Mouse (Mus musculus) embryonic stem cell, embryonic (primary cell): ENCODE data around the gene Gphb5.
"Not testable (repeated sequence)": the region's sequence is repeated elsewhere in the genome, so short reads cannot be mapped to it uniquely, and the experiment has no call there.

Experiments
- CTCF ChIA-PET, 4 experiments: fragments of 300-600 bp in 2 of 4; fragments of 350-600 bp in 2 of 4; sonication (Branson Sonifier 250); formaldehyde crosslinking; loops; one replicate each; lab custom pipeline; 2022; ENCODE audit warnings: inconsistent platforms in 2 of 4; lab: Charles Lee
- POLR2A ChIA-PET, 4 experiments: fragments of 300-600 bp in 2 of 4; fragments of 350-600 bp in 2 of 4; sonication (Branson Sonifier 250); formaldehyde crosslinking; loops; one replicate each; lab custom pipeline; 2022; ENCODE audit warnings: antibody characterized with exemption in 4 of 4, inconsistent platforms in 1 of 4; lab: Charles Lee

Gene Gphb5

DNA sequence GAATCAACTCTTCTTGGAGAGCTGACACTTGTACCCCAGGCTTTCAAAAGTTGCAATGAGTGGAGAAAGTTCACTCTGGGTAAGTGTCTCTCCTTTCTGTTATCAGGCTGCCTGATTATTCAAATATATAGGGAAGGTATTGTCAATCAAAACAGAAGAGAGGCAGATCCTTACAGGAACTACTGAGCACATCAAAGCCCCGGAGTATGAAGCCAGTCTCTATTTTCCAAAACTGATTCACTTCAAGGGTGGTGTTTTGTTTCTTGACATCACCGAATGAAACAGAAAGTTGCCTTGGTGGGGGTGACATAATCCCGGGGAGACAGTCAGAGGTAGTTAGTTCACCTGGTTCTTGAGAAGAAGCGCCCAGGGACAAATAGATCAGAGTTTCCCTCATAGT, at the start of gene Gphb5:
Gene Gphb5, minus strand, starts transcription at position 101 of the 400 bp plus-strand sequence.
- CTCF ChIA-PET: no interaction called here
- POLR2A ChIA-PET: no interaction called here

DNA sequence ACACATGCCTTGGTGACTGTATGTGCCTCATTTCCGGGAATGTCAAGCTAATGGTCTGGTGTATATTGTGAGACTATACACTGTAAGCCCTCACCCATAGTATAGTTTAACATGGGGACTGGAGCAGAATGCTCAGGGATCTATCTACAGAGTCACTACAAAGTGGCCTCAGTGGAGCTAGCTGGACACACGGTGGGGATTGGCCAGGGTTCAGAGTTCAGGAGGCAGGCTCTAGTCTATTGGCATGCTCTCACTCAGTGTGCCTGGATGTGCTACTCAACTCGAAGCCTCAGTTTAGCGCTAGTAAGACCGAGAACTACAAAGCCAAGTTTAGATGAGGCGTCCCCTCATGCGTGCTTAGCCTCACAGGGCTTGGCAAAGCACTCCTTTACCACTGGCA, 49.6 kb upstream of the Gphb5 start:
- ChIA-PET CTCF (interaction anchor here in 3 of 4 experiments (0.7 to 1.1 kb wide), 3 partner anchors 121 to 446 kb away, joined by 3 read pairs; no protein-coding TSS in a partner anchor), POLR2A (interaction anchor here in 2 of 4 experiments (0.6 to 1.2 kb wide), 3 partner anchors 8 to 556 kb away, joined by 3 to 6 read pairs (median 4); no protein-coding TSS in a partner anchor)

DNA sequence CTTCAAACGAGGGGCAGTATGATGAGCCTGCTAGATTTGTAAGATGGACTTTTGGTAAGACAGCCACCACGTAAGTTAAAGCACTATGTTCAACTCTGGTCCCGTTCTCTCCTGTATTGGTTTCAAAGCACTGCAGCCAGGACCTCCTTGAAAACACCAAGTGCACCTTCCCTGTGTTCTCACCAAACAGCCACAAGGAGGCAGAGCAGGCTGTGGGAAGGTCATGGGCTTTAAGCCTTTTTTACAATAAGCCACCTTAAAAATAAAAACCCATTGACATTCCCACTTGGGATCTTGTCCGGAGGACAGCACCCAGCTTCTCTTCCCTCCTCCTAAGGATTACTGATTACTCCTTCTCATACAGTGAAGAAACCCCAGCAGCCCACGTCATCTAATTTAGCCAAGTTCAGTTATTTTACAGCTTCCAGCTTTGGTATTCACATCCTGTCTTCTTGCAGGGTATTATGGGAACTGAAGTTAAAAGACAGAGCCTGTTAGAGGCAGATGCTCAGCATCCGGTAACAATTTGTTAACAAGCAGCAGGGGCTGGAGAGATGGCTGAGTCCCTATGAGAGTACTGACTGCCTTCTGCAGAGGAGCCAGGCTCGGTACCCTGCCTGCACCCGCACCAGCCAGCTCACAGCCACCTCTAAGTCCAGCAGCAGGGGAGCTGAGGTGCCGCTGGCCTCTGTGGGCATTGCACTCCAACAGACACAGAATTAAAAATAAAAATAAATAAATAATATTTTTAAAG, 47.6 kb upstream of the Gphb5 start:
- ChIA-PET POLR2A (interaction anchor here in 1 of 4 experiments (1.0 to 1.2 kb wide), 2 partner anchors 14 to 124 kb away, joined by 4 read pairs; no protein-coding TSS in a partner anchor), CTCF (interaction anchor here (0.6 to 1.6 kb wide), 12 partner anchors 11 to 184 kb away, joined by 3 to 9 read pairs (median 3); no protein-coding TSS in a partner anchor)

DNA sequence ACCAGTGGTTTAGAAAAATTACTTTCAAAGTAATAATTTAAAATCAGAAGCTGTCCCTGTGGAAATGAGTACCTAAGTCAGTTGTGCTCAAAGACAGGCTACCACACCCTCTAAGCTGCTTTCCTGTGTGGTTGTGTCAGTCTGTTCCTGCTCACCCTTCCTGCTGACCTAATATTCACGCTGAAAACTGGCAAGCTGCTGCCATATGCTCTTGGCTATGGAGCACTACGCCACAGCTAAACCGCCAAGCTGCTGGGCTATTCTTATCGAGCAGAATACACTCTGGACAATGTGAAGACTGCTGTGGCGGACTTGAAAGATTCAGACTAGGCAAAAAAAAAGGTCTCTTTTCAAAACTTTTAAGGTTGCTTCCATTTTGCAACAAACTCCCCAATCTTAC, 44.0 kb upstream of the Gphb5 start:
- POLR2A ChIA-PET: interaction anchor here in 3 of 4 experiments (0.5 to 2.8 kb wide), 12 partner anchors 9 to 542 kb away, joined by 3 to 10 read pairs (median 3); partner anchors contain the start of genes Ppp2r5e (in 1 of the 3) and Wdr89 (in 1 of the 3)

DNA sequence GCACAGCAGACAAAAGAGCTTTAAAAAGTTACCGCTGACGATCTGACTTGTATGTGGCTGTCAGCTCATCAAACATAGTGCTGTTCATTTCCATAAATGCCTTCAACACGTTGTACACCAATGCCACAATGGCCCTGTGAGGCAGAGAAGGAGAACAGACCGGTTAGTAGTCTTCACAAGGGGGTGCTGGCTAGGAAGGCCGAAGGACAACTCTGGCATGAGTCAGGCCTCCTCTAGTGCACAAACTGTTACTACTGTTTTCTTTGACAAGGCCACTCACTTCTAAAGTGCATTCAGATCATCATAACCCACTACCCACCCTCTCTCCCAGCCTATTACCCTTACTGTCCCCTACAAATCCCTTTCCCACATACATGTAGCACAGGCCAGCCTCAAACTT, 43.1 kb upstream of the Gphb5 start:
- POLR2A ChIA-PET: interaction anchor here in 2 of 4 experiments (0.7 to 2.8 kb wide), 6 partner anchors 10 to 190 kb away, joined by 3 to 10 read pairs (median 6); partner anchors contain the start of gene Ppp2r5e (in 1 of the 2)
- CTCF ChIA-PET: interaction anchor here in 1 of 4 experiments (0.7 kb wide), 1 partner anchor 169 kb away, joined by 10 read pairs; no protein-coding TSS in a partner anchor

More for the DNA sequence above, 44.0 kb upstream of the Gphb5 start:
- CTCF ChIA-PET: interaction anchor here in 3 of 4 experiments (0.6 to 0.9 kb wide), 4 partner anchors 9 to 112 kb away, joined by 3 to 4 read pairs (median 3); no protein-coding TSS in a partner anchor

DNA sequence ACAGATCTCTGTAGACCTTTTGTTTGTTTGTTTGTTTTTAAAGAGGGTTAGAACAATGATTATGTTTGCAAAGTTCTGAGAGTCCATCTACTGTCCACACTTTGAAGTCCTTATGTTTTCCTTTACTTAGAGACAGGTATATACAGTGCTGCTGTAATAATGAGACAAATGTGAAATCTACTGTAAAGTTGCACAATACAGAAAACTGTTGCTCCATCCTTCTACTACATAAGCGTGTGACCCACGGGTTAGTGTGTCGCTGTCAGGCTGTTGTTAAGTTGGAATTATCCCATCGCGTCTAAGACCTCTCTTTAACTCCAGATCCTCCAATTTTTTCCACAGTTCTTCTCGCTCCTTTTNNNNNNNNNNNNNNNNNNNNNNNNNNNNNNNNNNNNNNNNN, 36.9 kb upstream of the Gphb5 start:
- ChIA-PET POLR2A (interaction anchor here in 1 of 4 experiments (0.6 kb wide), 1 partner anchor 275 kb away, joined by 3 read pairs; no protein-coding TSS in a partner anchor), CTCF (interaction anchor here in 3 of 4 experiments (0.5 to 1.6 kb wide), 4 partner anchors 28 to 1157 kb away, joined by 3 to 4 read pairs (median 4); no protein-coding TSS in a partner anchor)

DNA sequence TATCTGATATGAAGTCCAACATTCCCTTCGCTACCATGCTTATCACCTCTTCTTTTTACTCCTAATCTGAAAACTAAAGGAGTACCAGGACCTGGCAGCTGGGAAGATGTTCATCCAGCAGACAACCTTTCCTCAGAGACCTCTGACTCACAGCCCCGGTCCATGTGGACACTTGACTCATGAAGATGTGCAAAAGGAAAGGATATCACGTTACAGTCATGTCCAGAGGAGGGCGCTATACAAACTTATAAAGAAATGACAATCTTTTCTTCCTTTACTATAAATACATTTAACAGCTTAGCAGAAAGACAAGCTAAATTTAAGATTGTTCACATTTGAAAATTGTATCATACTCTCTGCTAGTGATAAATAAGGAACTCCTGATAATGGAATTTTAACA, 36.4 kb upstream of the Gphb5 start:
- ChIA-PET POLR2A (interaction anchor here in 1 of 4 experiments (0.6 kb wide), 1 partner anchor 275 kb away, joined by 3 read pairs; no protein-coding TSS in a partner anchor), CTCF (interaction anchor here in 3 of 4 experiments (0.5 to 1.6 kb wide), 3 partner anchors 28 to 1157 kb away, joined by 3 to 4 read pairs (median 3); no protein-coding TSS in a partner anchor)

DNA sequence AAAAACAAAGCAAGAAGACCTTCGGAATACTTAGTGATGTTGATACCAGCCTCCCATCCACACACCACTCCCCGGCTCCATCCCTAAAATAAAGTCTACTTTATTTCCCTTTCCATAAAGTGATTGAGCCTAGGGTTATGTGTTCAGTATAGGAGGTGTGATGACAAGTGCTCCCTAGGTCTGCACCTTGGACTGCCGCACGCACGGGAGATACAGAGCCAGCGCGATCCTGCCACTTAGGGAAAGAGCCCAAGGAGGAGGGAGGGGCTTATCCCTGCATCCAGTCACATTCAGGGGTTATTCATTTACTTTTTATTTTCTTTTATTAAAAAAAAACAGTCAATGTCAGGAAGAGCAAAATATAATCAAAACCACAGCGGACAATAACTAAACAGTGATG, 34.0 kb upstream of the Gphb5 start:
- CTCF ChIA-PET: interaction anchor here in 2 of 4 experiments (0.7 kb wide), 2 partner anchors 20 to 120 kb away, joined by 3 to 5 read pairs; no protein-coding TSS in a partner anchor
- POLR2A ChIA-PET: interaction anchor here in 2 of 4 experiments (1.1 to 1.3 kb wide), 3 partner anchors 13 to 64 kb away, joined by 3 to 4 read pairs (median 4); no protein-coding TSS in a partner anchor

DNA sequence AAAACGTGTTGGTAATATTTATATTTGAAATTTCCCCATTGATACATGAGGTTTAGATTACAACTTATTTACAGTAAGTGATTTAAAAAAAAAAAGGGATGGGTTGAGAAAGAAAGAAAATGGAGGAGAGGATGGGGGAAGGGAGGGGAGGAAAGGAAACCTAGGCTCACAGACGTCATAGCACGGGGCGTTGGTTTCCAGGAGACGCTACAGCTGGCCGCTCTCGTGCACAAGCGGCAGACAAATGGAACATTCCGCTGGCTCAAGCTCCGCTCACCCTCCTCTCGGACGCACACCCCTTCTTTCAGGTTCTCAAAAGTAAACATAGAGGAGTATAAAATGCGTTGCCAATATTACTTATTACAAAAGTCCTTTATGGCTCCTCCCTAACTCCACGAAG, 33.4 kb upstream of the Gphb5 start:
- ChIA-PET CTCF (interaction anchor here in 2 of 4 experiments (0.7 to 1.2 kb wide), 3 partner anchors 47 to 1133 kb away, joined by 3 to 5 read pairs (median 3); no protein-coding TSS in a partner anchor), POLR2A (interaction anchor here in 2 of 4 experiments (0.7 to 1.3 kb wide), 6 partner anchors 13 to 1169 kb away, joined by 3 to 4 read pairs (median 3); partner anchors contain the start of gene Ppp2r5e (in 1 of the 2))

DNA sequence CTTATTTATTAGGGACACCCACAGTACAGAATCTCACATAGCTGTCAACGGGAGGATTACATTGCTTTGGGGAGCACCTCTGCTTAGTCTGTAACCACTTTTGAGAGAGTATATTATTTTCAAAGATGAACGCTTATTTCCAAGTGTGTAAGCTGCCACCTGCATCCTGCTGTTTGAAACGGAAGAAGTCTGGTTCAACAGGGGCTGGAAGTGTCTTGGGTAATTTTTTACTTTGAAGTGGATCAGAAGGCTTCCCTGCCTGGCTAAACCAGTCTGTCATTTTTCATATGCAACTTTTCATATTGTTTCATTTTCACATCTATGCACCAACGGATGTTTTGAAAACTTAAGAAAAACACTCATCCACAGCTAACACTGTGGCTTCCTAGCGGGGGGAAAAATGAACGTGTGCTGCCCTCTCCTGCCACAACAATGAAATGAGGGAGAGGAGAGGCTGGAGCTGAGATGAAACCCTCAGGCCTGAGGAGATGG, 32.9 kb upstream of the Gphb5 start:
- CTCF ChIA-PET: interaction anchor here in 1 of 4 experiments (1.1 to 1.2 kb wide), 2 partner anchors 46 to 1133 kb away, joined by 3 read pairs; no protein-coding TSS in a partner anchor
- POLR2A ChIA-PET: interaction anchor here in 2 of 4 experiments (0.7 to 1.3 kb wide), 6 partner anchors 14 to 1168 kb away, joined by 3 to 4 read pairs (median 3); partner anchors contain the start of gene Ppp2r5e (in 1 of the 2)

DNA sequence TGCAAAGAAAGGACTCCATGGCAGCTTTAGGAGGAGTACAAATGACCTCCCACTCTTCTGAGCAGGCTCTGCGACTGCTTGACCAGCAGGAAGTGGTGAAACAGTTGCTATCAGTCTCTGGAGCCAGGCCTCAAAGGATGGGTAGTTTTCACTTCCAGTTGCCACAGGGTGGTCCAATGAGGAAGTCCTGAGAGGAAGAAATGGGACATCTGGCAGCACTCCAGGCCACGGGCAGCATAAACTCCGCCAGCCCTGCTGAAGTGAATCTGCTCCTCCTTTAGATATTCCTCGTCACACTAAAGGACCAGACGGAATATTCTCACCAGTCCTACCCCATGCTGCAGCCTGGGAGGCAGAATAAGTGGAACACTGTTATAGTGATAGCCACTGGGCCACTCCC, 32.3 kb upstream of the Gphb5 start:
- ChIA-PET POLR2A (interaction anchor here in 1 of 4 experiments (0.7 kb wide), 1 partner anchor 8 kb away, joined by 3 read pairs; no protein-coding TSS in a partner anchor), CTCF (no interaction called here)

DNA sequence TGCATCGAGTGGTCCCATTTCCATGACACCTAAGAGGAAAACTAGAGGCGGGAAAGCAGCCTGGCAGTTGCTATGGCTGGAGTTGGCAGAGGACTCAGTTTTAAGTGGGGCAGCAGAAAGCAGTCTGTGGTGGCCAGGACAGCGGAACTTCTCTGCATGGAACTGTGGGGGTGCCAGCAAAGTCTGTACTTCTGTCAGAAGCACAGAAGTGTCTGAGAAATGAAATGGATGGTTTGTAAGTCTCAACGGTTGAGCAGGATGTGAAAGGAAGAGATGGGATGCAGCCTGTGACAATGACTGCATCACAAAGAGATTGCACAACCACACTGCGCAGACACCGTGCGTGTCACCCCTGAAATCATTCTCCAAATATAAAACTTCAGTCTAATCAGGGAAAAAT, 29.7 kb upstream of the Gphb5 start:
- ChIA-PET CTCF (no interaction called here), POLR2A (no interaction called here)

DNA sequence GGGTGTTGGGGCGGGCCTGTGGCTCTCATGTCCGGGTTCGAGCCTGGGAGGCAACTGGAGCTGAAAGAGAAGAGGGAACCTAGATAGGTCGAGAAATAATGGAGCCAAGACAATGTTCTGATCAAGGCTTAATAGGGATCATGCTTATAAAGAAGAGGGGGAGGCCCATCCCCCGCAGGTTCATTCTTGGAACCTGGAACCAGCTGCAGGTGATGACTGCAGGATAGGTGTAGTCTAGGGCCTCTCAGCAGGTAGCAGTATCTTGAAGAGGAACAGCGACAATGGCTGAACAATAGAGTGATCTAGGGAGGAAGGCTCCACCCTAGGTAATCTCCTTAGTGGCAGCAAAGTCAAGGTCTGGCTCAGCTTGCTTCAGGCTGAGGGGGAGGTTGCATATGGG, 15.8 kb upstream of the Gphb5 start:
- POLR2A ChIA-PET: interaction anchor here in 2 of 4 experiments (0.8 to 1.2 kb wide), 3 partner anchors 16 to 237 kb away, joined by 3 to 4 read pairs (median 3); partner anchors contain the start of gene Wdr89 (in 1 of the 2)
- CTCF ChIA-PET: not testable (repeated sequence)

DNA sequence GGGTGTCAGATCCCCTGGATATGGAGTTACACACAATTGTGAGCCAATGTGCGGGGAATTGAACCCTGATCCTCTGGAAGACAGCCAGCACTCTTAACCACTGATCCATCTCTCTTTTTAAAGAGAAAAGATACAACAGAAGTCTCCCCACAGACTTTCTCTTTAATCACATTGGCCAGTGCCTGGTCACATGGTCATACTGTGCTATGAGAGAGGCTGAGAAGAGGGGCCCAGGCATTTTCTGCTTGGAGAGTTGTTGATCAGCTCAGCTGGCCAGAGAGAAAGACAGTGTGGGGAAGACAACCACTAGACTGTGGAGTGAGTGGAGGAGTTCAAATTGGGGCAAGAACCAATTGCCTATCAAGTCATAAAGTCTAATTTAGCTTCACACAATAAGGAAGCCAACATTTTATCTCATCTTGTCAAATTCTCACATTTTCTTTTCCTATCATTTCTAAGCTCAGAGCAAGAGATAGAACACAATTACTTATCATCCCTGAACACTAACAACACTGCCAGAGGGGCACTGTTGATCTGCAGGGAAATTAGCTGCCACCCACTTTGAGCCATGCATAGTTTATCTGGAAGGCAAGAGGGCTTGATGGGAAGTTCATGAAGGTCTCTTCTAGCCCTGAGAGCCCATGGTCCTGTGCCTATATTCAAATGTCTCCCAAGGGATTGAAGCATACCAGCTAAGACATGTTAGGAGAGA, 13.3 kb upstream of the Gphb5 start:
- ChIA-PET CTCF (no interaction called here), POLR2A (interaction anchor here in 1 of 4 experiments (0.6 kb wide), 1 partner anchor 271 kb away, joined by 3 read pairs; no protein-coding TSS in a partner anchor)

DNA sequence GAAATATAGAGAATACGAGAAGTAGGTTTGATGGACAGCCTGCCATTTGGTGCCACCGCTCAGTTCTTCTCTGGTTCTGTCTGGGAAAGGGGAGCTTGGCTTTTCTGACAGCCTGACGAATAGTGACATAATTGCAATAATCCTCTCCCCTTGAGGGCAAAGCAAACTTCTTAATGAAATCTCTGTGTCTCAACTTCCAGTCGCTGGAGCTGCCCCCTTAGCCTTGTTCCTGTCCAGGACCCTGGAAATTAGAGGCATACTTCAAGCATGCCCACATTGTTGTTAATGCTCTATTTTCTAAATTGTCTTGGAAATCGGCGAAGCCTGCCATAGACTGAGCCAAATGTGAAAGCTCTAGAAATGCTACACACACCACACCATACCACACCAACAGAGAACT, 12.1 kb upstream of the Gphb5 start:
- POLR2A ChIA-PET: interaction anchor here in 2 of 4 experiments (0.5 to 0.6 kb wide), 2 partner anchors 37 to 91 kb away, joined by 3 to 6 read pairs; no protein-coding TSS in a partner anchor
- CTCF ChIA-PET: no interaction called here

DNA sequence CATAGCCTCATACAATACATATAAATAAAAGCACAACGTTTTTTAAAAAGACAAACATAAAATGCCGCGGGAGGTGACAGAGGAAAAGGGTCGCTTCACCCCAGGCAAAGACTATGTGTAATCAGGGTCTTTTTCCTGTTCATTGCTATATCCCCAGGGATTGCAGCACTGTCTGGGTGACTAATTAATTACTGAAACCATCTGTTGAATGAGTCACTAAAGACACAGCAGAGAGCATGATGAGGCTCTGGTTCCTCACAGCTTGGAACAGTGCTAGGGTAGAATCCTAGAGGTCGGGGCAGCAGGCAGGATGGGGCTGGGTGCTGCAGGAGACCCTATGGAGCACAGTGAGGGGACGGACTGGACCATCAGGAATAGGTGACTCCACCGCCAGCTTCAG, 9.3 kb upstream of the Gphb5 start:
- POLR2A ChIA-PET: interaction anchor here in 2 of 4 experiments (0.7 to 1.3 kb wide), 2 partner anchors 8 kb away, joined by 3 to 4 read pairs; no protein-coding TSS in a partner anchor
- CTCF ChIA-PET: no interaction called here

DNA sequence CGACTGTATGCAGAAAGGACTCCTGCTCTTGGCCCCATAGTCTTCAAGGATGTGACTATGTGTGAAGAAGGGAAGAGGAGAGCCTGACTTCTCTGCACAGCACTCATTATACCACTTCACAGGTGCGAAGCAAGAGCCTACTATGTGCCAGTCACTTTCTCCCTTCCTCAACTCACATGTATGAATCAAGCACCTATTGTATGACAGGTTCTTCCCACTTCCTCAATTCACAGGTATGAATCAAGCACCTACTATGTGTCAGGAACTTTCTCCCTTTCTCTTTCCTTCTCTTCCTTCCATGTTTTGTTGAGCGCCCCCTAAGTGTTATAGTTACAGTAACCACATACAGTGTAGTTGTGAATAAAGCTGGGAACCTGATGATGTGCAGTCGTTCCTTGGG, 8.2 kb upstream of the Gphb5 start:
- CTCF ChIA-PET: interaction anchor here in 1 of 4 experiments (0.6 kb wide), 1 partner anchor 28 kb away, joined by 3 read pairs; no protein-coding TSS in a partner anchor

More for the DNA sequence above, 8.2 kb upstream of the Gphb5 start:
- POLR2A ChIA-PET: no interaction called here
